Mouse (Mus musculus) macrophage (primary cell): ENCODE data around the gene Pafah2. TPM values are rescaled to one million over a fixed set of nuclear protein-coding genes. Genes with fewer than 3 reads are reported as not detected.

Experiments
- H3K27ac ChIP-seq: fragments of 350-480 bp; formaldehyde crosslinking; 2 replicates; pipeline ENCODE4 v1.9.0; 2021
- H3K36me3 ChIP-seq: fragments of 350-480 bp; formaldehyde crosslinking; 2 replicates; pipeline ENCODE4 v1.9.0; 2021; ENCODE audit errors: inconsistent target
- H3K4me3 ChIP-seq: fragments of 350-480 bp; formaldehyde crosslinking; 2 replicates; pipeline ENCODE4 v1.9.0; 2021; ENCODE audit errors: inconsistent target
- H3K79me2 ChIP-seq: fragments of 350-480 bp; formaldehyde crosslinking; 2 replicates; pipeline ENCODE4 v1.9.0; 2021; ENCODE audit errors: inconsistent target
- WGBS: methylation state at CpG from one replicate; pipeline ENCODE4 v1.1.7; 2026; ENCODE audit warnings: inconsistent platforms; ENCODE audit not compliant: missing documents; 5-methylcytosine and 5-hydroxymethylcytosine counted together
- polyA plus RNA-seq: library from polyadenylated mRNA; stranded (reverse); fragments of 250-400 nt; gene quantifications from 3 replicates; pipeline ENCODE4 v1.2.4, GENCODE M21; 2018; ENCODE audit warnings: inconsistent platforms

Gene Pafah2
- polyA plus RNA-seq, 1 experiment from 2014 or later: 5.0 TPM

GRCm38 (mm10) chr4:134393026-134393425, 3.1 kb upstream of the Pafah2 start:
- Histone ChIP-seq H3K4me3 (no peak overlapping the region), H3K36me3 (no peaks in the 10 kb centered on the region), H3K79me2 (no peaks in the 10 kb centered on the region), H3K27ac (no peak overlapping the region)
- 38% methylated on average over 12 of the region's 12 CpGs for WGBS

GRCm38 (mm10) chr4:134395142-134395541, 978 bp upstream of the Pafah2 start:
- Histone ChIP-seq H3K27ac (no peak overlapping the region), H3K36me3 (no peaks in the 10 kb centered on the region), H3K79me2 (no peaks in the 10 kb centered on the region), H3K4me3 (no peak overlapping the region)
- WGBS: 97% methylated on average over 3 of the region's 7 CpGs

- no peaks in the 10 kb centered on the region for H3K36me3 ChIP-seq
- H3K27ac ChIP-seq: peak overlapping the region; percentile 25; the same call in 1 of the 2 replicates
- peak overlapping the region; percentile 73; the same call in 1 of the 2 replicates for H3K4me3 ChIP-seq
- WGBS: 24% methylated on average over 7 of the region's 7 CpGs
- H3K79me2 ChIP-seq: no peaks in the 10 kb centered on the region
Observed at GRCm38 (mm10) chr4:134397121-134397520, 1.0 kb downstream of the Pafah2 start.

- no peak overlapping the region for H3K27ac ChIP-seq
- H3K79me2 ChIP-seq: no peaks in the 10 kb centered on the region
- H3K36me3 ChIP-seq: no peaks in the 10 kb centered on the region
- H3K4me3 ChIP-seq: no peak overlapping the region
- WGBS: 87% methylated on average over 5 of the region's 9 CpGs
Observed at GRCm38 (mm10) chr4:134397732-134398131, 1.6 kb downstream of the Pafah2 start.

- 54% methylated on average over 5 of the region's 5 CpGs for WGBS
- H3K36me3 ChIP-seq: no peaks in the 10 kb centered on the region
- H3K27ac ChIP-seq: no peak overlapping the region
- no peaks in the 10 kb centered on the region for H3K79me2 ChIP-seq
- no peak overlapping the region for H3K4me3 ChIP-seq
Observed at GRCm38 (mm10) chr4:134400206-134400605, 4.1 kb downstream of the Pafah2 start.

- H3K79me2 ChIP-seq: no peaks in the 10 kb centered on the region
- H3K4me3 ChIP-seq: peak overlapping the region; percentile 31
- no peaks in the 10 kb centered on the region for H3K36me3 ChIP-seq
- WGBS: 4% methylated on average over 18 of the region's 19 CpGs
- H3K27ac ChIP-seq: peak overlapping the region; percentile 51
Observed at GRCm38 (mm10) chr4:134401181-134401661, 5.1 kb downstream of the Pafah2 start.

- Histone ChIP-seq H3K36me3 (no peaks in the 10 kb centered on the region), H3K79me2 (no peaks in the 10 kb centered on the region), H3K27ac (peak overlapping the region; percentile 51), H3K4me3 (0 out of 2 replicates have a peak overlapping the region, but pooled peaks have one; percentile 31)
- 13% methylated on average over 16 of the region's 16 CpGs for WGBS
Observed at GRCm38 (mm10) chr4:134401856-134402570, 5.9 kb downstream of the Pafah2 start.

- Histone ChIP-seq H3K4me3 (no peak overlapping the region; the same call in 1 of the 2 replicates), H3K79me2 (no peaks in the 10 kb centered on the region), H3K36me3 (no peaks in the 10 kb centered on the region), H3K27ac (peak overlapping the region; percentile 51)
- 14% methylated on average over 16 of the region's 16 CpGs for WGBS
Observed at GRCm38 (mm10) chr4:134402571-134403262, 6.6 kb downstream of the Pafah2 start.

GRCm38 (mm10) chr4:134403721-134404120, 7.6 kb downstream of the Pafah2 start:
- no peak overlapping the region for H3K4me3 ChIP-seq

GRCm38 (mm10) chr4:134409286-134409685, 13.2 kb downstream of the Pafah2 start:
- 74% methylated on average over 3 of the region's 5 CpGs for WGBS
- no peak overlapping the region for H3K27ac ChIP-seq
- no peak overlapping the region for H3K4me3 ChIP-seq

More at GRCm38 (mm10) chr4:134403721-134404120, 7.6 kb downstream of the Pafah2 start:
- 28% methylated on average over 7 of the region's 7 CpGs for WGBS
- H3K27ac ChIP-seq: 0 out of 2 replicates have a peak overlapping the region, but pooled peaks have one; percentile 51
- H3K36me3 ChIP-seq: no peaks in the 10 kb centered on the region
- no peaks in the 10 kb centered on the region for H3K79me2 ChIP-seq

GRCm38 (mm10) chr4:134416177-134416576, 20.1 kb downstream of the Pafah2 start:
- no peak overlapping the region for H3K4me3 ChIP-seq
- 98% methylated on average over 17 of the region's 17 CpGs for WGBS
- H3K79me2 ChIP-seq: no peaks in the 10 kb centered on the region
- H3K36me3 ChIP-seq: peaks cover 26% of the 10 kb centered on the region; the same call in 1 of the 2 replicates
- no peak overlapping the region for H3K27ac ChIP-seq

More at GRCm38 (mm10) chr4:134409286-134409685, 13.2 kb downstream of the Pafah2 start:
- H3K79me2 ChIP-seq: no peaks in the 10 kb centered on the region
- H3K36me3 ChIP-seq: peaks cover 8% of the 10 kb centered on the region; the same call in 1 of the 2 replicates

GRCm38 (mm10) chr4:134416602-134417001, 20.5 kb downstream of the Pafah2 start:
- Histone ChIP-seq H3K36me3 (peaks cover 26% of the 10 kb centered on the region; the same call in 1 of the 2 replicates), H3K4me3 (no peak overlapping the region), H3K79me2 (no peaks in the 10 kb centered on the region), H3K27ac (no peak overlapping the region)
- WGBS: 93% methylated on average over 15 of the region's 15 CpGs

GRCm38 (mm10) chr4:134417111-134417510, 21.0 kb downstream of the Pafah2 start:
- Histone ChIP-seq H3K36me3 (peaks cover 26% of the 10 kb centered on the region; the same call in 1 of the 2 replicates), H3K79me2 (no peaks in the 10 kb centered on the region), H3K27ac (no peak overlapping the region), H3K4me3 (no peak overlapping the region)
- WGBS: 97% methylated on average over 7 of the region's 7 CpGs

- Histone ChIP-seq H3K4me3 (no peak overlapping the region), H3K27ac (no peak overlapping the region), H3K79me2 (no peaks in the 10 kb centered on the region), H3K36me3 (peaks cover 26% of the 10 kb centered on the region; the same call in 1 of the 2 replicates)
- 96% methylated on average over 10 of the region's 11 CpGs for WGBS
Observed at GRCm38 (mm10) chr4:134421971-134422370, 25.9 kb downstream of the Pafah2 start.

GRCm38 (mm10) chr4:134423949-134424348, 27.8 kb downstream of the Pafah2 start:
- no peaks in the 10 kb centered on the region for H3K79me2 ChIP-seq
- H3K36me3 ChIP-seq: peaks cover 21% of the 10 kb centered on the region; the same call in 1 of the 2 replicates
- no peak overlapping the region for H3K4me3 ChIP-seq
- no peak overlapping the region for H3K27ac ChIP-seq
- WGBS: 96% methylated on average over 6 of the region's 7 CpGs
